Mouse (Mus musculus): Measurements from ENCODE around the gene Slc51b.

Gene Slc51b

DNA sequence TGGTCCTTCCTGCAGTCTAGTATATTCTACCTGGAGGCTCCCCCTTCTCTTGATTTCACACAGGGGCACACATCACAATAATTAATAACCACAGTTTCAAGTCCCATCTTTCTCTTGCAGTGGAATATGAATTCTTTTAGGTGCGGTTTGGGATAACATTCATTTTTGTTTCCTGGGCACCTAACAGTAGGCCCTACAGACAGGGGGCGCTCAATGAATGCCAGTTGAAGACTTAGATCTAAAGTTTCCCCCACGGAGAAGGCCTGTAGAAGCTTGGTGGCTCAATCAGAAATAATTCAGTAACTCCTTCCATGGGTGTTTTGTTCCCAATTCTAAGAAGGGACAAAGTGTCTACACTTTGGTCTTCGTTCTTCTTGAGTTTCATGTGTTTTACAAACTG, 50.3 kb downstream of the Slc51b start:
- DNase-seq (ENCODE audit: low spot score): peak; percentile 43

- no peak for DNase-seq (ENCODE audit: low spot score)
Measured at GRCm38 (mm10) chr9:65371756-65372155, 51.0 kb downstream of the Slc51b start.

DNA sequence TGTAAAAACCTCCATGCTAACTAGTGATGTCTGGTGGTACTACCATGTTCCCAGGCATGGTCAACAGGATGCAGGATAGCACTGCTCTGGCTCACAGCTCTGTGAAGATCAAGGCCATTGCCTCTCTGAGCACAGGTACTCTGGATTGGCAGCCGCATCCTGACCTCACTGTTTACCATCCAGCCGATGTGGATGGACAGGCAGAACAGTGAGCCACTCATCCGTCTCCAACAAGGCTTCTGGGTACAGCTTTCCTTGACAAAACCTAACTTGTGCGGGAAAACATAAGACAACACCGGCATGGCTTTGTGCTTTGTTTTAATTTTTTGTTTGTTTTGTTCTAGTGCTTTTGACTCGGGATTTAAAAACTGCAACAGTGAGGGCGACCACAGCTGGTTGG, 57.0 kb downstream of the Slc51b start:
- DNase-seq (ENCODE audit: low spot score): no peak

DNA sequence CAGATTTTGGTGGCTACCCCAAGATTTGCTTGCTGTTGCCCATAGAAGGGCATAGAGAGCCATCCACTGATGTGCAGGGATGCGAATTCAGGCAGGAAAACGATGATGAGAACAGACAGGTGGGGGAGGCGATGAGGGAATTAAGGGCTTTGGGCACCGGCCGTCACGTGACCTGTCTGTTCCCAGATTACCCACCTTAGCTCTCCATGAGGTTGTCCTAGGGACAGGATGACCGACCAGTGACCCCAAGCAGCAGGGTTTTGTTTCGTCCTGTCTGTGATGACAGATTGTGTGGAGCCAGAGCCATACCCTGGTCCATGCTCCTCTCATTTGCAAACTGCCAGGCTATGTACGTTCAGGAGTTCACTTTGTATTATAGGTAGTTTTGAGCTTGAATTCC, 59.1 kb downstream of the Slc51b start:
- DNase-seq (ENCODE audit: low spot score): no peak

Measured in lung, postnatal 25 days (tissue).